Mouse (Mus musculus): ENCODE data around the gene Map1lc3b. TPM values are rescaled to one million over a fixed set of nuclear protein-coding genes. Genes with fewer than 3 reads are reported as not detected.

Map1lc3b gene
- polyA plus RNA-seq (2016; fragmentation: Nextera tagmentation; extraction: Ambion mirVana), result 214 and 232 TPM in 2 replicates

- peak; percentile 69 for ATAC-seq (ENCODE audit: insufficient number of reproducible peaks, insufficient read depth, low FRiP score, low TSS enrichment)
- Histone ChIP-seq H3K27me3 (no peaks in the 10 kb centered on the region), H3K4me2 (replicated peaks) (peak within 1 kb of the TSS; percentile 91), H3K9ac (peak within 1 kb of the TSS; percentile 93), H3K4me1 (peaks cover 24% of the 10 kb centered on the region), H3K36me3 (peaks cover 21% of the 10 kb centered on the region), H3K27ac (peak within 1 kb of the TSS; percentile 65), H3K4me3 (peak within 1 kb of the TSS; percentile 97), H3K9me3 (no peaks in the 10 kb centered on the region)
- WGBS, result under 1% methylated on average over 94 of the region's 94 CpGs
Measured at GRCm38 (mm10) chr8:121590203-121591177, at the start of gene Map1lc3b. TSS of gene Map1lc3b (plus strand) at chr8:121590361.

GRCm38 (mm10) chr8:121541862-121542261 lies 48.3 kb upstream of the Map1lc3b start:
- Histone ChIP-seq H3K4me3 (no peak overlapping the region), H3K27ac (no peak overlapping the region), H3K4me2 (replicated peaks) (no peak overlapping the region), H3K9ac (no peak overlapping the region), H3K4me1 (no peaks in the 10 kb centered on the region), H3K9me3 (no peaks in the 10 kb centered on the region), H3K27me3 (peaks cover 4% of the 10 kb centered on the region; the same call in 1 of the 2 replicates), H3K36me3 (no peaks in the 10 kb centered on the region)
- 76% methylated on average over 19 of the region's 19 CpGs for WGBS
- no peak for ATAC-seq (ENCODE audit: insufficient number of reproducible peaks, insufficient read depth, low FRiP score, low TSS enrichment)

DNA sequence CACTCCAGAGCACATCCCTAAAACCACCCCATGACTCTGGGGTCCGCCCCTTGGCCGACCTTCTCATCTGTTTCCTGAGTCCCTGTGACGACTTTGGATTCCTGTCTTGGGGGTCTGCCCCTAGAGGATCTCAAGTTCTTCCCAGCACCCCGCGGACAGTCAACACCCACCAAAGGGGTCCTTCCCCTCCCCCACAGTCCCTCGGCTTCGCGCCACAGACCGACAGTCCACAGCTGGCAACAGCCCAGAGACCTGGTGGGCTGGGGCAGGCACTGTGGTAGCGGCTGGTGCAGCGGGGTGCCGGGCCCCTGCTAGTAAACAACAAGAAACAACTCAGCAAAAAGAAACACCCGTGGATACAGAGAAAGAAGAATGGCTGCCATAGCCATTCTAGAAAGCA lies 47.3 kb upstream of the Map1lc3b start:
- Histone ChIP-seq H3K4me3 (no peak overlapping the region), H3K36me3 (no peaks in the 10 kb centered on the region), H3K27me3 (peaks cover 4% of the 10 kb centered on the region; the same call in 1 of the 2 replicates), H3K9me3 (no peaks in the 10 kb centered on the region), H3K27ac (no peak overlapping the region), H3K9ac (no peak overlapping the region), H3K4me1 (no peaks in the 10 kb centered on the region), H3K4me2 (replicated peaks) (no peak overlapping the region)
- ATAC-seq (ENCODE audit: insufficient number of reproducible peaks, insufficient read depth, low FRiP score, low TSS enrichment), result no peak
- WGBS, result 72% methylated on average over 13 of the region's 13 CpGs

GRCm38 (mm10) chr8:121544276-121544785 lies 45.8 kb upstream of the Map1lc3b start, which contains the start of gene 1700018B08Rik:
TSS of gene 1700018B08Rik (minus strand) at chr8:121544320.
- Histone ChIP-seq H3K9ac (no peak within 1 kb of the TSS; the same call in 1 of the 2 replicates), H3K27me3 (peaks cover 4% of the 10 kb centered on the region; the same call in 1 of the 2 replicates), H3K4me3 (no peak within 1 kb of the TSS), H3K4me2 (replicated peaks) (no peak within 1 kb of the TSS), H3K4me1 (no peaks in the 10 kb centered on the region), H3K36me3 (0 out of 2 replicates have a peak, but pooled peaks cover 1% of the 10 kb centered on the region), H3K9me3 (no peaks in the 10 kb centered on the region), H3K27ac (no peak within 1 kb of the TSS)
- ATAC-seq (ENCODE audit: insufficient number of reproducible peaks, insufficient read depth, low FRiP score, low TSS enrichment), result no peak
- WGBS, result 83% methylated on average over 12 of the region's 12 CpGs

- H3K36me3 ChIP-seq, result 0 out of 2 replicates have a peak, but pooled peaks cover 7% of the 10 kb centered on the region
- no peak for ATAC-seq (ENCODE audit: insufficient number of reproducible peaks, insufficient read depth, low FRiP score, low TSS enrichment)
Measured at GRCm38 (mm10) chr8:121544936-121545335, 45.2 kb upstream of the Map1lc3b start.

DNA sequence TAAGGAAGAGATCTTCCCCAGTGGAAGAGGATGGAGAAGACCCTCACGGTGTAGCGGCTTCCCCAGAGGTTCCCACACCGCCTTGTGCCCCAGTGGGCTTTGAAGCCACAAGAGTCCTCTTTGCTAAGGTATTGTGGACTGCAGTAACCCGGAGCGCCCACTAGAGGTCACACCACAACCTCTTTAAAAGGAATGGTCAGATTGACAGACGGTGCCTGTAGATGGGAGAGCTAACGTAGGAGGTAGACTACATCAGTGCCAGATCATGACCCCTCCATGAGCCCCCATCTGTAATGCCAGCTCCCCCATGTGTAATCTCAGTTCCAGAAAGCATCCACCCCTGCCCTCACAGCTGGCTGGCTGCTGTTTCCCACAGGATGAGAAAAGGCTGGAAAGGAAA lies 43.0 kb upstream of the Map1lc3b start:
- no peak overlapping the region for H3K4me2 ChIP-seq (replicated peaks)
- no peak for ATAC-seq (ENCODE audit: insufficient number of reproducible peaks, insufficient read depth, low FRiP score, low TSS enrichment)

More at GRCm38 (mm10) chr8:121544936-121545335, 45.2 kb upstream of the Map1lc3b start:
- H3K9ac ChIP-seq, result no peak overlapping the region
- H3K4me3 ChIP-seq, result no peak overlapping the region
- no peak overlapping the region for H3K27ac ChIP-seq
- peaks cover 4% of the 10 kb centered on the region; the same call in 1 of the 2 replicates for H3K27me3 ChIP-seq
- no peaks in the 10 kb centered on the region for H3K4me1 ChIP-seq
- no peaks in the 10 kb centered on the region for H3K9me3 ChIP-seq
- whole genome bisulfite sequencing, result 80% methylated on average over 11 of the region's 11 CpGs
- H3K4me2 ChIP-seq (replicated peaks), result no peak overlapping the region

DNA sequence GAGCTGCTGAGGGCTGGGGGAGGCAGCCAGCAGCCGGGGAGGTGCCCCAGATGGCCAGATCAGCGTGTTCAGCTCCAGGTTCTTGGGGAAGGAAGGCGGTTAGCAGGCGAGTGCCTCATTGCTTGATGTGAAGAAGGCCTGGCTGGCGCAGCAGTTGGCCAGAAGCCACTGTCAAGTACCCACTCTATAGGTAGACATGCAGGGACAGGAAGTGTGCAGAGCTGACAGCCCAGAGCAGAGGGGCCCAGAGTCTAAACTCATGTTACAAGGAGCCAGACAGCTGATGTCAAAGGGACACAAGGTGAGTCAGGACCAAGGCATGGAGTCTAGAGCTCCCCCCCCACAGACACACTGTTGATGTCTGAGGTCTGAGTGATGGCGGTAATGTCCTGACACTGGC lies 40.1 kb upstream of the Map1lc3b start:
- peaks cover 2% of the 10 kb centered on the region; the same call in 1 of the 2 replicates for H3K27me3 ChIP-seq
- no peaks in the 10 kb centered on the region for H3K9me3 ChIP-seq
- no peak for ATAC-seq (ENCODE audit: insufficient number of reproducible peaks, insufficient read depth, low FRiP score, low TSS enrichment)
- no peaks in the 10 kb centered on the region for H3K4me1 ChIP-seq
- no peak overlapping the region for H3K27ac ChIP-seq
- no peak overlapping the region for H3K9ac ChIP-seq
- H3K4me2 ChIP-seq (replicated peaks), result no peak overlapping the region
- WGBS, result 94% methylated on average over 6 of the region's 6 CpGs
- H3K4me3 ChIP-seq, result no peak overlapping the region
- H3K36me3 ChIP-seq, result peaks cover 55% of the 10 kb centered on the region

More for the DNA sequence above, 43.0 kb upstream of the Map1lc3b start:
- H3K4me1 ChIP-seq, result no peaks in the 10 kb centered on the region
- H3K36me3 ChIP-seq, result peaks cover 27% of the 10 kb centered on the region
- no peaks in the 10 kb centered on the region for H3K9me3 ChIP-seq
- peaks cover 4% of the 10 kb centered on the region; the same call in 1 of the 2 replicates for H3K27me3 ChIP-seq
- no peak overlapping the region for H3K27ac ChIP-seq
- H3K9ac ChIP-seq, result no peak overlapping the region
- H3K4me3 ChIP-seq, result no peak overlapping the region
- WGBS, result 5% methylated on average over 7 of the region's 7 CpGs

DNA sequence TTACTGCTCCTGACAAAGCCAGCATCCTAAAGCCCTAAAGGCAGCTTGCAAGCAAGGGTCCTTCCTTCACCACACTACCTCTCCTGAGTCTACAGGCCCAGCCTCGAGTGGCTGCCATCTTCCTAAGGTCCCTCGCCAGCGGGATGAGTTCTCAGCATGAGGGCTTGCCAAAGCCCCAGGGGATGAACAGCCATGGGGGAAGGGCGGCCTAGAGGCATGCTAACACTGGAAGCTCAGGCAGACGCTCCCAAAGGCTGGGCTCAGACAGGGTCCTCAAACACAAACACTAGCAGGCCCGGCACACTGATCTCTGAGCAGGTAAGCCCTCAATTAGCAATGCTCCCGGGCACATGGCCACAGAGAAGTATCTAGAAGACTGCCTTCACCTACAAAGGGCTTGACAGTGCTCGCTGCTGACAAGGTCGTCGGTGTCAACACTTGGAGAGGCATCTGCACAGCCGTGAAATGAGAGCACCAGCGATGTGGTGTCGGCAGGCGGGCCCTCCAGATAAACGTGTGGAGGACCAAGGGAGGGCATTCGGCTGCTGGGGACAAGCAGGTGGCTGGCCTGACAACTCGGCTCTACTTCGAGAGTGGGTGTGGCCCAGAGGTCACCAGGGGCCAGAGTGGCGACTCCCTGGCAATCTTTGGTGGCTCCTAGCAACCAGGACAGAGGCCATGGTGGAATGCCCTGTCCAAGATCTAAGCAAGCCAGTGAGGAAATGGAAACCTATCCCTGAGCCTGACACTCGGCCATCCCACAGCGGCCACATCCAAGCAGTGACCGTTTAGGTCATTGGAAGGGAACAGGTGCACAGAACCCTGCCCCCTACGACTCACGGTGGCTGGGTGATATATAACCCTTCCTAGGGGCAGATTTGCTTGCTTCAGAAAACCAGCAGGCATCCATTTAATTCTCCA lies 38.8 kb upstream of the Map1lc3b start:
- ATAC-seq (ENCODE audit: insufficient number of reproducible peaks, insufficient read depth, low FRiP score, low TSS enrichment), result no peak
- WGBS, result 73% methylated on average over 24 of the region's 24 CpGs
- Histone ChIP-seq H3K4me2 (replicated peaks) (no peak overlapping the region), H3K27me3 (no peaks in the 10 kb centered on the region), H3K9ac (no peak overlapping the region), H3K4me3 (no peak overlapping the region), H3K36me3 (peaks cover 64% of the 10 kb centered on the region), H3K27ac (no peak overlapping the region), H3K9me3 (no peaks in the 10 kb centered on the region), H3K4me1 (no peaks in the 10 kb centered on the region)

DNA sequence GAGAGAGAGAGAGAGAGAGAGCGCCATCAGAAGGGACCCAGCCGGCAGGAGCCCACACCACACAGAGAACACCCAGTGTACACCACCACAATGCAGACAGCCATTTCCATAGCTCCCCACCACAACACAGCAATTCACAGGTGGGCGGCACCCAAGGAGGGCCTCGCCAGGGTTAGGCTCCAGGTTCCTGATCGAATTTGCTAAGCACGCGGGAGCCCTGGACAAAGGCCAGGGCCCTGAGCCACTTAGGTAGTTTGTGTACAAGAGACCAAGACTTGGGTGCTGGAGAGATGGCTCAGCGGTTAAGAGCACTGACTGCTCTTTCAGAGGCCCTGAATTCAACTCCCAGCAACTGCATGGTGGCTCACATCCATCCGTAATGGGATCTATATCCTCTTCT lies 37.7 kb upstream of the Map1lc3b start:
- Histone ChIP-seq H3K27me3 (no peaks in the 10 kb centered on the region), H3K4me3 (no peak overlapping the region), H3K4me1 (no peaks in the 10 kb centered on the region), H3K4me2 (replicated peaks) (no peak overlapping the region), H3K9me3 (no peaks in the 10 kb centered on the region), H3K27ac (no peak overlapping the region), H3K9ac (no peak overlapping the region), H3K36me3 (peaks cover 70% of the 10 kb centered on the region)
- ATAC-seq (ENCODE audit: insufficient number of reproducible peaks, insufficient read depth, low FRiP score, low TSS enrichment), result no peak
- 88% methylated on average over 9 of the region's 9 CpGs for WGBS

- Histone ChIP-seq H3K9ac (no peak overlapping the region), H3K4me2 (replicated peaks) (no peak overlapping the region), H3K9me3 (no peaks in the 10 kb centered on the region), H3K27ac (no peak overlapping the region), H3K27me3 (no peaks in the 10 kb centered on the region), H3K4me1 (no peaks in the 10 kb centered on the region), H3K4me3 (no peak overlapping the region), H3K36me3 (peaks cover 82% of the 10 kb centered on the region)
- WGBS, result 95% methylated on average over 32 of the region's 32 CpGs
- ATAC-seq (ENCODE audit: insufficient number of reproducible peaks, insufficient read depth, low FRiP score, low TSS enrichment), result no peak
Measured at GRCm38 (mm10) chr8:121553831-121554475, 36.2 kb upstream of the Map1lc3b start.

- no peaks in the 10 kb centered on the region for H3K4me1 ChIP-seq
- no peak overlapping the region for H3K4me3 ChIP-seq
- H3K27ac ChIP-seq, result no peak overlapping the region
- no peaks in the 10 kb centered on the region for H3K27me3 ChIP-seq
- no peak for ATAC-seq (ENCODE audit: insufficient number of reproducible peaks, insufficient read depth, low FRiP score, low TSS enrichment)
- H3K9ac ChIP-seq, result no peak overlapping the region
- WGBS, result 85% methylated on average over 11 of the region's 11 CpGs
- no peaks in the 10 kb centered on the region for H3K9me3 ChIP-seq
- no peak overlapping the region for H3K4me2 ChIP-seq (replicated peaks)
- peaks cover 65% of the 10 kb centered on the region for H3K36me3 ChIP-seq
Measured at GRCm38 (mm10) chr8:121557746-121558145, 32.4 kb upstream of the Map1lc3b start.

Data from embryonic facial prominence, embryonic 12.5 days (tissue).